Mouse (Mus musculus) liver, embryonic 16.5 days (tissue): ENCODE data around the gene Pcgf2. TPM values are rescaled to one million over a fixed set of nuclear protein-coding genes. Genes with fewer than 3 reads are reported as not detected.

ENCODE experiments used
- ATAC-seq: fragments of 200-750 bp; cut with Nextera tagmentation; 2 replicates; pipeline ENCODE4 v1.8.0; 2017; ENCODE audit warnings: low read depth, mild to moderate bottlenecking, moderate number of reproducible peaks, moderate library complexity
- H3K27ac ChIP-seq: fragments of 300-500 bp; sonication (generic); 2 replicates; pipeline ENCODE4 v1.5.1; 2014; ENCODE audit warnings: mild to moderate bottlenecking, low read length
- H3K27me3 ChIP-seq: fragments of 300-500 bp; sonication (generic); 2 replicates; pipeline ENCODE4 v1.6.1; 2014; ENCODE audit warnings: low read depth, low read length, mixed read lengths; ENCODE audit not compliant: control insufficient read depth, insufficient read depth
- H3K36me3 ChIP-seq: fragments of 300-500 bp; sonication (generic); 2 replicates; pipeline ENCODE4 v1.6.1; 2014; ENCODE audit warnings: mild to moderate bottlenecking; ENCODE audit not compliant: control insufficient read depth, insufficient read depth
- H3K4me1 ChIP-seq: fragments of 300-500 bp; sonication (generic); 2 replicates; pipeline ENCODE4 v1.6.1; 2014; ENCODE audit warnings: low read depth, low read length, mixed read lengths; ENCODE audit not compliant: control insufficient read depth
- H3K4me2 ChIP-seq: fragments of 300-500 bp; sonication (generic); 2 replicates; pipeline ENCODE4 v1.6.1; 2014; ENCODE audit warnings: low read depth, low read length, mixed read lengths
- H3K4me3 ChIP-seq: fragments of 300-500 bp; sonication (generic); 2 replicates; pipeline ENCODE4 v1.5.1; 2014; ENCODE audit warnings: low read depth, mild to moderate bottlenecking, low read length
- H3K9ac ChIP-seq: fragments of 300-500 bp; sonication (generic); 2 replicates; pipeline ENCODE4 v1.6.1; 2014; ENCODE audit warnings: low read depth, low read length
- H3K9me3 ChIP-seq: fragments of 300-500 bp; sonication (generic); replicated peaks from 2 replicates; pipeline ENCODE4 v1.6.1; 2016; ENCODE audit warnings: low read length; ENCODE audit not compliant: control insufficient read depth
- WGBS: fragments of 180-500 bp; shearing (Covaris S2); extraction: QIAGEN DNeasy Blood & Tissue Kit; methylation state at CpG from one replicate; pipeline ENCODE4 v1.1.7; 2014; ENCODE audit not compliant: insufficient replicate concordance; 5-methylcytosine and 5-hydroxymethylcytosine counted together
- polyA plus RNA-seq: library from polyadenylated mRNA; unstranded; fragments of >200 nt; fragmentation: Nextera tagmentation; extraction: Ambion mirVana; gene quantifications from 2 replicates; pipeline ENCODE4 v1.2.1, GENCODE M21; 2015

Pcgf2 gene
- polyA plus RNA-seq, 1 experiment from 2014 or later: 2.1 TPM

DNA sequence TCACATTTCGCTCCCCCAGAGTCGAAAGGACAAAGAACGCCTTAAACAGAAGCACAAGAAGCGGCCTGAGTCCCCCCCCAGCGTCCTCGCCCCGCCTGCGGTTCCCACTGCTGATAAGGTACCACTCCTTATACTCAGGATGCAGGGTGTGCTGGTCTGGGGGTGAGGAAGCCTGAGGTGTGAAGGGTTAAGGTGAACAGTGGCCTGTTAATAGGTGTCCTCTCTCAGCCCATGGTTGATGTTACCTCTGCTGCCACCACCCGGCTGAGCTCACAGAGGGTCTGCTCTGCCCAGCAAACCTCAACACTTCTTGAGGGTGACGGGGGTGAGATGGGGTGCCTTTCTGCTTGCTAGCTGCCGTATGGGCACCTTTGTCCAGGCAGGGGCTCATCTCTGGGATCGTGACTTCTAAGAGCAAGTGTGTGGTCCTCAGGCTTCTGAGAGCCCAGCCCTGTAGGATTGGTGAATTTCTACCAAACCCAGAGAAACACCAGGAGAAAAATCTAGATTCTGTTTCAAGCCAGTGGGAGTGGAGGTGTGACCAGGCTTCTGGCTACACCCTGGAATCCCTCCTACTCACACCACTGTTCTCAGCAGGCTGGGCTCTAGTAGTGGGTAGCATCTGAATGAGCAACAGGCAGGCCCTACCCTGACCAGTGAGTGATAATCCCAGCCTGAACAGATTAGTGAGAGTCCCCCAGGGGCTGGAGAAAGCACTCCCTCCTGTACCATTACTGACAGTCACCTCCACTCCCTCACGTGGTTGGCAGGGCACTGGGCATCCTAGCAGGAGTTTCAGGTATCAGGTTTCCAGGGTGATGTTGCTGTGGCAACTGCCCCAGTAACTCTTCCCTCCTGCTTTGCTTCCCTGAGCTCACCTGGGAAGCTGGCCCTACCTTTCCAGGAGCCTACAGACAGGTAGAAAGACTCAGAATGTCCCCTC, 29.8 kb downstream of the Pcgf2 start:
- no peaks in the 10 kb centered on the region for H3K9me3 ChIP-seq
- peaks cover 5% of the 10 kb centered on the region; the same call in 1 of the 2 replicates for H3K27me3 ChIP-seq
- no peak overlapping the region for H3K9ac ChIP-seq
- no peaks in the 10 kb centered on the region for H3K4me1 ChIP-seq
- ATAC-seq: no peak
- 37% methylated on average over 13 of the region's 13 CpGs for WGBS
- no peak overlapping the region for H3K4me2 ChIP-seq
- H3K27ac ChIP-seq: no peak overlapping the region
- H3K4me3 ChIP-seq: no peak overlapping the region
- no peaks in the 10 kb centered on the region for H3K36me3 ChIP-seq

DNA sequence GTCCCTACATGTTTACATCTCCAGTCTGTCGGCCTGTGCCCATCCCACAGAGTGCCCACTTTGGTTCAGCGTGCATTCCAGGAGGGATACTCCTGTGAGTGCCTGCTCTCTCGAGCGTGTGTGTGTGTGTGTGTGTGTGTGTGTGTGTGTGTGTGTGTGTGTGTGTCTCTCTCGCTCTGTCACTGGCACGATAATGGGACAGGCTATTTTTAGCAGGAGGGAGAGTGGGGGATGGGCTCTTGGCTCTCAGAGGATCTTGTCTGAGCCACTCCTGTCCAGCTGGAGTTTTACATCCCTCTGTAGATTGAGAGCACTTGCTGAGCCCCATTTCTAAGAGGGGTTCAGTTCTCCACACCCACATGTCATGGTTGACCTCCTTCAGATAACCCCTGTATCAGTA, 30.5 kb downstream of the Pcgf2 start:
- no peak overlapping the region for H3K9ac ChIP-seq
- peaks cover 12% of the 10 kb centered on the region for H3K27me3 ChIP-seq
- no peaks in the 10 kb centered on the region for H3K4me1 ChIP-seq
- H3K27ac ChIP-seq: no peak overlapping the region
- H3K36me3 ChIP-seq: no peaks in the 10 kb centered on the region
- ATAC-seq: no peak
- no peak overlapping the region for H3K4me3 ChIP-seq
- 27% methylated on average over 6 of the region's 6 CpGs for WGBS
- no peak overlapping the region for H3K4me2 ChIP-seq
- no peaks in the 10 kb centered on the region for H3K9me3 ChIP-seq

DNA sequence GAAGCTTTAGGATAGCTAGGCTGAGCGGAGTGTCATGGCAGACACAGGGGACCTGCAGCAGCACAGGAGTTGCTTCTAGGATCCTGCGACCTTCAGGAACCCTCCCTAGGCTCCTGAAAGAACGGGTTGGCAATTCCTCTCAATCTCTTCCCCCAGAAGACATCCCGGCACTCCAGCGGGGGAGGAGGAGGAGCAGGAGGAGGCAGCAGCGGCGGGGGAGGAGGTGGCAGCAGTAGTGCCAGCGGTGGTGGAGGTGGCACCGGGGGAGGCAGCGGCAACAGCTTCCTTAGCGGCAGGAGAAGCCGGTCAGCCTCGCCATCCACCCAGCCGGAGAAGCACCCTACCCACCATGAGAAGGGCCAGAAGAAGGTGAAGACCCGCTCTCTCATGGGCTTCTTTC, 31.0 kb downstream of the Pcgf2 start:
- Histone ChIP-seq H3K4me2 (no peak overlapping the region), H3K27me3 (peaks cover 17% of the 10 kb centered on the region), H3K4me3 (no peak overlapping the region), H3K9ac (no peak overlapping the region), H3K27ac (no peak overlapping the region), H3K36me3 (no peaks in the 10 kb centered on the region), H3K9me3 (no peaks in the 10 kb centered on the region), H3K4me1 (no peaks in the 10 kb centered on the region)
- 71% methylated on average over 15 of the region's 15 CpGs for WGBS
- ATAC-seq: no peak

DNA sequence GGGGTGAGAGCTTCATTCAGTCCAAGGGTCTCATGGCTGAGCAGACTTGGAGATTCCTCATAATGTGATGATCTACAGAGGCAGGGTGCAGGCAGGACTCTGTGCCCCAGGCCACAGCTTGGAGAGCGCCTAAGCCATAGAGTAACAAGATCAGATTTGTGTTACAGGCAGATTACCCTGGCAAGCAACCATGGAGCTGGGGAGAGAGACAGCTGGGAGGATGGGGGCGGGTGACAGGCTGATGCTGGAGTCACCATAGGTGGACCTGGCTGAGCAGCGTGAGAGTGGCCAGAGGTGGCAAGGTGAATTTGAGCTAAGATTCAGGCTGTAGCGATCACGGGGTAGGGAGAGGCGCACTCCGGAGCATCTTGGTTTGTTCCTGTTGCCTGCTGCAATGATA, 32.1 kb downstream of the Pcgf2 start:
- Histone ChIP-seq H3K9ac (no peak overlapping the region), H3K4me1 (no peaks in the 10 kb centered on the region), H3K36me3 (no peaks in the 10 kb centered on the region), H3K9me3 (no peaks in the 10 kb centered on the region), H3K27me3 (peaks cover 28% of the 10 kb centered on the region), H3K4me3 (no peak overlapping the region), H3K27ac (no peak overlapping the region), H3K4me2 (no peak overlapping the region)
- WGBS: 79% methylated on average over 7 of the region's 7 CpGs
- ATAC-seq: no peak

DNA sequence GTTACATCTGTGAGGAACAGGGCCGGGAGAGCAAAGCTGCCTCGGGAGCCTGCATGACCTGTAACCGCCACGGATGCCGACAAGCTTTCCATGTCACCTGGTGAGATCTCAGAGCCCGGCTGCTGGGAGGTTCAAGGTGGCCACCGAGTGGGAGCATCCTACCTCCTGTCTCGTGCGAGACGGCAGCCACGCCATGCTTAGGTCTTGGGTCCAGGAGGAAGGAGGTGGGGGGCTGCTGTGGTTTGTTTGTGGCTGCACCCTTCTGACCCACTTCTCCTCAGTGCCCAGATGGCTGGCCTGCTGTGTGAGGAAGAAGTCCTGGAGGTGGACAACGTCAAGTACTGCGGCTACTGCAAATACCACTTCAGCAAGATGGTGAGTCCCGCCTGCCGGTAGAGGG, 33.5 kb downstream of the Pcgf2 start:
- no peak overlapping the region for H3K9ac ChIP-seq
- H3K4me1 ChIP-seq: peaks cover 7% of the 10 kb centered on the region
- no peaks in the 10 kb centered on the region for H3K36me3 ChIP-seq
- no peak for ATAC-seq
- no peak overlapping the region for H3K4me3 ChIP-seq
- no peaks in the 10 kb centered on the region for H3K9me3 ChIP-seq
- WGBS: 66% methylated on average over 15 of the region's 15 CpGs
- no peak overlapping the region for H3K4me2 ChIP-seq
- H3K27ac ChIP-seq: no peak overlapping the region
- peaks cover 42% of the 10 kb centered on the region for H3K27me3 ChIP-seq

DNA sequence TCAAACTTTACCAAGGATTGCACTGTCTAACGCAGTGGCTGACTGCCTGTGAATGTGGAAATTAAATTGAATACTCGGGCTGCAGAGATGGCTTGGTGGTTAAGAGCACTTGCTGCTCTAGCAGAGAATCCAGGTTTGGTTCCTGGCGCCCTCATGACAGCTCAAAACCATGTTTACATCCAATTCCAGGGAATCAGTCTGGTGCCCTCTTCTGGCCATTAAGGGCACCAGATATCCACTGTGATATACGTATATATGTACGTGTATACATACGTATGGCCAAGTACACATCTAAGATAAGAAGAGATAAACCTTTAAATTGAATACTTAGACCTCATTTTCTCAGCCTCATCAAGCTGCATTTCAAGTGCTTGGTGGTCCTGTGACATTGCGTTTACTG, 34.1 kb downstream of the Pcgf2 start:
- no peaks in the 10 kb centered on the region for H3K36me3 ChIP-seq

DNA sequence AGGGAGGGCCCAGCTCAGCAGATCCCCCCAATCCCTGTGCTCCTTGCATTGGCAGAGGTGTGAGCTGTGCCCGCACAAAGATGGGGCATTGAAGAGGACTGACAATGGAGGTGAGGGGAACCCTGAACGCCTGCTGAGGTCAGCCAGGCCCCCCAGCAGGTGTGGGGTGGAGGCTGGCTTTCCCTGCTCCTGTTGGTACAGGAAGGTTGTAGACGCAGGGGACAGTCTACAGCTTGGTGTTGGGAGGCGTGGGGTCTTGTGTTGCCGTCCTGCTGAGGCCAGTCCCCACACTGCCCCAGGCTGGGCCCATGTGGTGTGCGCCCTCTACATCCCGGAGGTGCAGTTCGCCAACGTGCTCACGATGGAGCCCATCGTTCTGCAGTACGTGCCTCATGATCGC, 34.9 kb downstream of the Pcgf2 start:
- Histone ChIP-seq H3K27ac (no peak overlapping the region), H3K27me3 (peaks cover 56% of the 10 kb centered on the region), H3K36me3 (no peaks in the 10 kb centered on the region), H3K4me2 (no peak overlapping the region), H3K9ac (no peak overlapping the region), H3K4me3 (no peak overlapping the region), H3K4me1 (peaks cover 15% of the 10 kb centered on the region), H3K9me3 (no peaks in the 10 kb centered on the region)
- ATAC-seq: no peak
- 77% methylated on average over 13 of the region's 13 CpGs for WGBS

More for the DNA sequence above, 34.1 kb downstream of the Pcgf2 start:
- H3K9me3 ChIP-seq: no peaks in the 10 kb centered on the region
- H3K27ac ChIP-seq: no peak overlapping the region
- no peak overlapping the region for H3K4me2 ChIP-seq
- H3K4me1 ChIP-seq: peaks cover 8% of the 10 kb centered on the region
- ATAC-seq: no peak
- no peak overlapping the region for H3K4me3 ChIP-seq
- WGBS: 72% methylated on average over 7 of the region's 7 CpGs
- H3K9ac ChIP-seq: no peak overlapping the region
- H3K27me3 ChIP-seq: peaks cover 48% of the 10 kb centered on the region

DNA sequence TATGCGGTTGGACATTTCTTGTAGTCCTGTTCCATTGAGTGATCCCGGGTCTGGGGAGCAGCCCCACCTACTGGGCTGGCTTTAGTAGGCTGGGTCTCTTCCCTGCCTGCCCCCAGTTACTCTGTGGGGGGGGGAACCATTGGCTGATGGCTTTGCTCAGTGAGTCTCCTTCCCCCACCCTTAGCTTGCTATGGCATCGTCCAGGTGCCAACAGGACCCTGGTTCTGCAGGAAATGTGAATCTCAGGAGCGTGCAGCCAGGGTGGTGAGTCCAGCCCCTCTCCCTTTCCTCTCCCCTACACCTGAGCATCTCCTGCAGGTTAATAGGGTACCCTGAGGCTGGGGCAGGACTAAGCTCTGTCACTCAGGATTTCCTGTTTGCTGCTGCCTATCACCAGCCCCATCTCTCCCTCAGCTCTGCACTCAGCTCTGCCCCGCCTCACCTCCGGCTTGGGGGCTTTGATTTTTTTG, 35.5 kb downstream of the Pcgf2 start:
- Histone ChIP-seq H3K4me2 (no peak overlapping the region), H3K4me3 (no peak overlapping the region), H3K36me3 (no peaks in the 10 kb centered on the region), H3K4me1 (peaks cover 15% of the 10 kb centered on the region), H3K27me3 (peaks cover 62% of the 10 kb centered on the region), H3K9me3 (no peaks in the 10 kb centered on the region), H3K27ac (no peak overlapping the region), H3K9ac (no peak overlapping the region)
- no peak for ATAC-seq
- 16% methylated on average over 6 of the region's 6 CpGs for WGBS

DNA sequence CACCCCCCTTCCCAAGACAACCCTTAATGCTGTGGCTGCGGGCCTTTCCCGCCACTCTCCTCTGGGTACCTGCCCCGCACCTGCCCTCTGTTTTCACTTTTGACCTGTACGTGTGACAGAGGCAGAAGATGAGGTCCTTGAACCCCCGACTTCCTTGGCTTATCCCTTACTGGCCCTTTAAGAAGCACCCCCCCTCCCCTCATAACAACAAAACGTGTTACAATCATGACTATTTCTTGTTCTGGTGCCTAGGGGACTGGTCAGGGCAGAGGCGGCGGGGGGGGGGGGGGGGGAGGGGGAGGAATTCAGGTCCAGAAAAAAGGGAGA, 36.0 kb downstream of the Pcgf2 start:
- Histone ChIP-seq H3K9ac (peak overlapping the region; percentile 45; the same call in 1 of the 2 replicates), H3K9me3 (no peaks in the 10 kb centered on the region), H3K27ac (no peak overlapping the region), H3K36me3 (no peaks in the 10 kb centered on the region), H3K4me1 (peaks cover 19% of the 10 kb centered on the region), H3K4me3 (peak overlapping the region; percentile 65), H3K4me2 (peak overlapping the region; percentile 77), H3K27me3 (peaks cover 67% of the 10 kb centered on the region)
- WGBS: 8% methylated on average over 8 of the region's 8 CpGs
- ATAC-seq: no peak
